Mouse (Mus musculus): ENCODE measurements around the gene Resp18. TPM values are rescaled to one million over a fixed set of nuclear protein-coding genes. Genes with fewer than 3 reads are reported as not detected.

Gene Resp18
- polyA plus RNA-seq, 1 experiment from 2014 or later = 1.0 TPM

- 46% methylated on average over 2 of the region's 2 CpGs for WGBS
- no peak overlapping the region for H3K27ac ChIP-seq (ENCODE audit: low read length)
Measured at GRCm38 (mm10) chr1:75226138-75226537, 52.1 kb downstream of the Resp18 start.

GRCm38 (mm10) chr1:75225473-75225872 lies 52.7 kb downstream of the Resp18 start:
- H3K4me2 ChIP-seq (replicated peaks; ENCODE audit: low read depth, low read length) = no peak overlapping the region
- peaks cover 11% of the 10 kb centered on the region for H3K27me3 ChIP-seq (ENCODE audit: insufficient read depth, low read length)
- H3K4me1 ChIP-seq (ENCODE audit: insufficient read depth, low read length) = no peaks in the 10 kb centered on the region
- H3K9me3 ChIP-seq (ENCODE audit: low read length) = no peaks in the 10 kb centered on the region
- H3K36me3 ChIP-seq (ENCODE audit: insufficient read depth, low read length) = no peaks in the 10 kb centered on the region
- 80% methylated on average over 3 of the region's 3 CpGs for WGBS
- no peak overlapping the region for H3K9ac ChIP-seq (replicated peaks; ENCODE audit: low read length)
- no peak overlapping the region for H3K27ac ChIP-seq (ENCODE audit: low read length)
- no peak overlapping the region for H3K4me3 ChIP-seq (ENCODE audit: low read length)
- ATAC-seq (ENCODE audit: low FRiP score, low TSS enrichment) = no peak

More at GRCm38 (mm10) chr1:75226138-75226537, 52.1 kb downstream of the Resp18 start:
- Histone ChIP-seq H3K27me3 (ENCODE audit: insufficient read depth, low read length) (peaks cover 4% of the 10 kb centered on the region), H3K36me3 (ENCODE audit: insufficient read depth, low read length) (no peaks in the 10 kb centered on the region), H3K4me2 (replicated peaks; ENCODE audit: low read depth, low read length) (no peak overlapping the region), H3K4me3 (ENCODE audit: low read length) (no peak overlapping the region), H3K9ac (replicated peaks; ENCODE audit: low read length) (no peak overlapping the region), H3K4me1 (ENCODE audit: insufficient read depth, low read length) (no peaks in the 10 kb centered on the region), H3K9me3 (ENCODE audit: low read length) (no peaks in the 10 kb centered on the region)
- no peak for ATAC-seq (ENCODE audit: low FRiP score, low TSS enrichment)

GRCm38 (mm10) chr1:75223532-75223931 lies 54.7 kb downstream of the Resp18 start:
- Histone ChIP-seq H3K9me3 (ENCODE audit: low read length) (no peaks in the 10 kb centered on the region), H3K4me1 (ENCODE audit: insufficient read depth, low read length) (peaks cover 7% of the 10 kb centered on the region; the same call in 1 of the 2 replicates), H3K4me2 (replicated peaks; ENCODE audit: low read depth, low read length) (no peak overlapping the region), H3K27ac (ENCODE audit: low read length) (no peak overlapping the region), H3K9ac (replicated peaks; ENCODE audit: low read length) (no peak overlapping the region), H3K4me3 (ENCODE audit: low read length) (no peak overlapping the region), H3K36me3 (ENCODE audit: insufficient read depth, low read length) (no peaks in the 10 kb centered on the region), H3K27me3 (ENCODE audit: insufficient read depth, low read length) (peaks cover 22% of the 10 kb centered on the region)
- 59% methylated on average over 6 of the region's 6 CpGs for WGBS
- ATAC-seq (ENCODE audit: low FRiP score, low TSS enrichment) = no peak

GRCm38 (mm10) chr1:75222926-75223325 lies 55.3 kb downstream of the Resp18 start:
- H3K27ac ChIP-seq (ENCODE audit: low read length) = no peak overlapping the region
- H3K4me1 ChIP-seq (ENCODE audit: insufficient read depth, low read length) = peaks cover 11% of the 10 kb centered on the region; the same call in 1 of the 2 replicates
- no peak overlapping the region for H3K4me2 ChIP-seq (replicated peaks; ENCODE audit: low read depth, low read length)
- peaks cover 28% of the 10 kb centered on the region for H3K27me3 ChIP-seq (ENCODE audit: insufficient read depth, low read length)
- H3K36me3 ChIP-seq (ENCODE audit: insufficient read depth, low read length) = no peaks in the 10 kb centered on the region
- WGBS = 75% methylated on average over 6 of the region's 6 CpGs
- ATAC-seq (ENCODE audit: low FRiP score, low TSS enrichment) = no peak
- no peaks in the 10 kb centered on the region for H3K9me3 ChIP-seq (ENCODE audit: low read length)
- H3K9ac ChIP-seq (replicated peaks; ENCODE audit: low read length) = no peak overlapping the region
- no peak overlapping the region for H3K4me3 ChIP-seq (ENCODE audit: low read length)

Other genes starting within 250 kb of the Resp18 start
- 10.0 and 12.1 TPM in 2 replicates for gene Nhej1, start 153.2 kb downstream of the Resp18 start, polyA plus RNA-seq (2015; fragmentation: Nextera tagmentation; extraction: Ambion mirVana)
- 5.9 and 6.2 TPM in 2 replicates for gene Slc23a3, start 144.5 kb downstream of the Resp18 start, polyA plus RNA-seq (2015; fragmentation: Nextera tagmentation; extraction: Ambion mirVana)
- gene Cnppd1, start 135.7 kb downstream of the Resp18 start, polyA plus RNA-seq (2015; fragmentation: Nextera tagmentation; extraction: Ambion mirVana) = 51.1 and 54.4 TPM in 2 replicates
- gene Retreg2, start 135.6 kb downstream of the Resp18 start, polyA plus RNA-seq (2015; fragmentation: Nextera tagmentation; extraction: Ambion mirVana) = 56.3 and 59.8 TPM in 2 replicates
- 48.4 and 51.0 TPM in 2 replicates for gene Zfand2b, start 109.8 kb downstream of the Resp18 start, polyA plus RNA-seq (2015; fragmentation: Nextera tagmentation; extraction: Ambion mirVana)
- 36.4 and 37.2 TPM in 2 replicates for gene Abcb6, start 98.0 kb downstream of the Resp18 start, polyA plus RNA-seq (2015; fragmentation: Nextera tagmentation; extraction: Ambion mirVana)
- gene Ankzf1, start 86.3 kb downstream of the Resp18 start, polyA plus RNA-seq (2015; fragmentation: Nextera tagmentation; extraction: Ambion mirVana) = 29.2 and 30.1 TPM in 2 replicates
- 33.0 and 36.0 TPM in 2 replicates for gene Atg9a, start 86.2 kb downstream of the Resp18 start, polyA plus RNA-seq (2015; fragmentation: Nextera tagmentation; extraction: Ambion mirVana)
- 57.4 and 63.8 TPM in 2 replicates for gene Glb1l, start 67.6 kb downstream of the Resp18 start, polyA plus RNA-seq (2015; fragmentation: Nextera tagmentation; extraction: Ambion mirVana)
- gene Stk16, start 67.6 kb downstream of the Resp18 start, polyA plus RNA-seq (2015; fragmentation: Nextera tagmentation; extraction: Ambion mirVana) = 153 and 169 TPM in 2 replicates
- gene Tuba4a, start 58.5 kb downstream of the Resp18 start, polyA plus RNA-seq (2015; fragmentation: Nextera tagmentation; extraction: Ambion mirVana) = 96.3 and 102 TPM in 2 replicates
- gene A630095N17Rik, start 46.3 kb downstream of the Resp18 start, polyA plus RNA-seq (2015; fragmentation: Nextera tagmentation; extraction: Ambion mirVana) = not detected in 2 replicates
- gene Dnajb2, start 42.0 kb downstream of the Resp18 start, polyA plus RNA-seq (2015; fragmentation: Nextera tagmentation; extraction: Ambion mirVana) = 41.3 and 45.7 TPM in 2 replicates
- gene Ptprn, start 13.9 kb downstream of the Resp18 start, polyA plus RNA-seq (2015; fragmentation: Nextera tagmentation; extraction: Ambion mirVana) = 0.54 and 0.87 TPM in 2 replicates
- gene Dnpep, start 39.6 kb upstream of the Resp18 start, polyA plus RNA-seq (2015; fragmentation: Nextera tagmentation; extraction: Ambion mirVana) = 168 and 184 TPM in 2 replicates
- gene Des, start 81.9 kb upstream of the Resp18 start, polyA plus RNA-seq (2015; fragmentation: Nextera tagmentation; extraction: Ambion mirVana) = 41.6 and 53.6 TPM in 2 replicates
- gene Speg, start 96.9 kb upstream of the Resp18 start, polyA plus RNA-seq (2015; fragmentation: Nextera tagmentation; extraction: Ambion mirVana) = 61.4 and 61.5 TPM in 2 replicates
- gene Gmppa, start 157.5 kb upstream of the Resp18 start, polyA plus RNA-seq (2015; fragmentation: Nextera tagmentation; extraction: Ambion mirVana) = 91.4 and 91.6 TPM in 2 replicates
- 1.00 and 1.5 TPM in 2 replicates for gene Asic4, start 172.0 kb upstream of the Resp18 start, polyA plus RNA-seq (2015; fragmentation: Nextera tagmentation; extraction: Ambion mirVana)
- gene Chpf, start 200.9 kb upstream of the Resp18 start, polyA plus RNA-seq (2015; fragmentation: Nextera tagmentation; extraction: Ambion mirVana) = 37.9 and 38.6 TPM in 2 replicates
- gene Tmem198, start 201.1 kb upstream of the Resp18 start, polyA plus RNA-seq (2015; fragmentation: Nextera tagmentation; extraction: Ambion mirVana) = 0.77 and 0.99 TPM in 2 replicates
- 55.7 and 60.9 TPM in 2 replicates for gene Obsl1, start 228.0 kb upstream of the Resp18 start, polyA plus RNA-seq (2015; fragmentation: Nextera tagmentation; extraction: Ambion mirVana)
- gene Inha, start 228.7 kb upstream of the Resp18 start, polyA plus RNA-seq (2015; fragmentation: Nextera tagmentation; extraction: Ambion mirVana) = 7.8 and 10.7 TPM in 2 replicates
- 28.8 and 30.6 TPM in 2 replicates for gene Stk11ip, start 243.1 kb upstream of the Resp18 start, polyA plus RNA-seq (2015; fragmentation: Nextera tagmentation; extraction: Ambion mirVana)

Data from kidney, embryonic 16.5 days (tissue).